Mouse (Mus musculus) splenic B cell, adult 2 months (primary cell): ENCODE measurements around the gene Prr29.

Experiments
- DNase-seq: peaks from one replicate; pipeline ENCODE4 v3.0.0-alpha.2; 2011; ENCODE audit warnings: low read depth, low spot score
- H3K27me3 ChIP-seq: 2 replicates; pipeline ENCODE4 v1.6.1; 2012; ENCODE audit warnings: mild to moderate bottlenecking, low read length, moderate library complexity, mixed read lengths; ENCODE audit not compliant: control insufficient read depth, poor library complexity, insufficient read depth, severe bottlenecking
- H3K36me3 ChIP-seq: 2 replicates; pipeline ENCODE4 v1.6.1; 2012; ENCODE audit warnings: mild to moderate bottlenecking, low read length, moderate library complexity, mixed read lengths; ENCODE audit not compliant: control insufficient read depth, poor library complexity, insufficient read depth, severe bottlenecking

The Prr29 gene

DNA sequence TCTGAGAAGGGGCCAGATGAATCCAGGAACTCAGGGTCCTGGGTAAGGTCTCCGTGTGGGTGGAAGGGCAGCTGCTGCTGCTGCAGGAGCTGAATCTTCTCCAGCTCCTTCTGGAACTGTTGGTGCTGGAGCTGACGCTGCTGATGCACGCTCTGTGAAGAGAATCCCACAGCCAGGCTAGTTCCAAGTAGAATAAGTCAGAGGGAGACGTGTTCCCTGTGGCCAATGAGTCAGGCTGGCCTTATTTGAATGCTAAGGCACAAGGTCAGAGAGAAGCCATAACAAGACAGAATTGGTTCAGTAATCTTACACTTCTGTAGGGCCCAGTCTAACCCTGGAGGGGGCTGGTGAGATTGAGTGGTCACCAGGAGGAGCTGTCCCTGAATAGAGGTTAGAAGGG, 44.7 kb downstream of the Prr29 start:
- DNase-seq, result no peak
- Histone ChIP-seq H3K27me3 (no peaks in the 10 kb centered on the region), H3K36me3 (peaks cover 2% of the 10 kb centered on the region)

DNA sequence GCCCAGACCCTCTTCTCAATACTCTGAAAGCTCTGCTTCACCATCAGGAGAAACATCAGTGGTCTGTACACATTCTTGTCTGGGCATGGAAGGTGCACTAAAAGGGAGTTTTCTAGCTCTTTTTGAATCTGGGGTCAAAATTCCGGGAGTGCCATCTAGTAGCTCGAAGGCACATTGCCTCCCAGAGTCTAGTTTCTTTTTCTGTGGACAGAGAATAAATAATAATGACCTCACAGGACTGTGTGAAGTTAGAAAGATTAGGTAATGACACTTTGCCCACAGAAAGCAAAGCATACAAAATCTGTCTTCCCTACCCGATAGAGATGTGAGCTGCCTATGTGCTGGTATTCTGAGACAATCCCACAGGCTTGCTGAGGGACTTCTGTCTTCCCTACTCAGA, 45.2 kb downstream of the Prr29 start:
- H3K36me3 ChIP-seq, result peaks cover 2% of the 10 kb centered on the region
- DNase-seq, result no peak
- H3K27me3 ChIP-seq, result no peaks in the 10 kb centered on the region

DNA sequence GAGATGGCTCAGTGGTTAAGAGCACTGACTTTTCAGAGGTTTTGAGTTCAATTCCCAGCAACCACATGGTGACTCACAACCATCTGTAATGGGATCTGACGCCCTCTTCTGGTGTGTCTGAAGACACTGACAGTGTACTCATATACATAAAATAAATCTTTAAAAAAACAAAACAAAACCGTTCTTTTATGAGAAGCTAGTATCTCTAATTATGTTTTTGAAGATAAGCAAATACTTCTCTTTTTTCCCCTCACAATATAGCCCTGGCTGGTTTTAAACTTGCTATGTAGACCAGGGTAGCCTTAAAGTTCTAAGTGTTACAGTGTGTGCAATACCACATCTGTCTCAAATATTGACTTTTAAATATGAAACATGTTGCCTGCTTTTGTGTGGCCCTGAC, 45.9 kb downstream of the Prr29 start:
- no peaks in the 10 kb centered on the region for H3K27me3 ChIP-seq
- peaks cover 2% of the 10 kb centered on the region for H3K36me3 ChIP-seq
- DNase-seq, result no peak

DNA sequence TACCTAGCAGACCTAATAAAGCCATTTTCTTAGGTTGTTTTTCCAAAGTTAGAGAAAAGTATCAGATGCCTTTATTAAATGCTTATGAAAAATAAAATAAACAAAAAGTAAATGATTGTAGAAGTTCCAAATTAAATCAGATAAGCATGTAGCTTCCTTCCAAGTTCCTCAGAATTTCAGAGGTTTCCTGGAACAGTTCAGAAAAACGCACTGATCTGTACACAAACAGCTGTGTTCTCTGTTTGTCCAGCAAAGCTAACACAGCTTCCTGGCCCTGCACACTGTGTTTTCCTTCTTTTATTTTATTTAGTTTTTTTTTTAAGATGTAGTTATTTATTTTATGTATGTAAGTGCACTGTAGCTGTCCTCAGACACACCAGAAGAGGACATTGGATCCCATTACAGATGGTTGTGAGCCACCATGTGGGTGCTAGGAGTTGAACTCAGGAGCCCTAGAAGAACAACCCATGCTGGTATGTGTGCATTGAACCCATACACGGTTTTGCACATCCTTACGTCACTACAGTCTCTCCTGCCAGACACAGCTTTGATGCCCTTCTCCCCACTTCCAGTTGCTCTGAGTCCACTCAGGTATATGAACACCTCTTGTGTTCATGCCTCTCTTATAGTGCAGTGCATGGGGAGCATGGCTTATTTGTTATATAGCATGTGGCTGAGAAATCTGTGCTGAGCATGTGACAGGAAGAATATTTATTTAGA, 47.5 kb downstream of the Prr29 start:
- DNase-seq, result no peak
- no peaks in the 10 kb centered on the region for H3K27me3 ChIP-seq
- H3K36me3 ChIP-seq, result no peaks in the 10 kb centered on the region

DNA sequence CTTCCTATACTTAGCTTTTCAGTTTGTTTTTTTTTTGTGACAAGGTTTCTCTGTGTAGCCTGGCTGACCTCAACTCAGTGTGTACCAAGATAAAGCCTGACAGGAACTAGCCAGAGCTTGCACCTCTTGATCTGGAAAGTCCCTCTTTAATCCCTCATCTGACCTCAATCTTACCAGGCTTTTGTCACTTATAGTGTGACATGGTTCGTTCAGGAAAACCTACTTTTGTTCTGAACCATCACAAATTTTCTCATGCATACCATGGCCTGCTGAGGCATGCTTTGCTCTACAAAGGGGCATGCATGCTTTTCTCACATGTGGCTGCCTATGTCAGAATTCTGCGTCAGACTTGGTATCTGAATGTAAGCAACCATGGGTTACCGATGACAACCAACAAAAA, 51.1 kb downstream of the Prr29 start:
- DNase-seq, result no peak
- Histone ChIP-seq H3K27me3 (no peaks in the 10 kb centered on the region), H3K36me3 (no peaks in the 10 kb centered on the region)

DNA sequence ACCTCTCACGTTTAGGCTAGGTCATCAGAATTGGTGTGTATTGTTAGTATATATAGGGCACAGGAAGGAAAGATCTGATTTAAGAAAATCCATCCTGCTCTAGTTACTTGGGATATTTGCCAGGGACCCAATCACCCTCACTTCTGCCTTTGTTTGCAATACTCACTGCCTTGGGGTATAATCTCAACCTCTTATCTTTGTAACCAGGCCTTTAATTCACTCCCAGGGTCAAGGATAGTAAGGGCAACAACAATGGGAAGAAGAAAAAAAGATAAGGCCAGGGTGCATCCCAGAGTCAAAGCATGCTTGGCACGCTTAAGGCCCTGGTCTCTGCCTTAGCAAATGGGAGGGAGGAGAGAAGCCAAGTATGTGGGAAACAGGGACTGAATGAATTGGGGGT, 52.6 kb downstream of the Prr29 start:
- Histone ChIP-seq H3K36me3 (no peaks in the 10 kb centered on the region), H3K27me3 (no peaks in the 10 kb centered on the region)
- DNase-seq, result no peak

DNA sequence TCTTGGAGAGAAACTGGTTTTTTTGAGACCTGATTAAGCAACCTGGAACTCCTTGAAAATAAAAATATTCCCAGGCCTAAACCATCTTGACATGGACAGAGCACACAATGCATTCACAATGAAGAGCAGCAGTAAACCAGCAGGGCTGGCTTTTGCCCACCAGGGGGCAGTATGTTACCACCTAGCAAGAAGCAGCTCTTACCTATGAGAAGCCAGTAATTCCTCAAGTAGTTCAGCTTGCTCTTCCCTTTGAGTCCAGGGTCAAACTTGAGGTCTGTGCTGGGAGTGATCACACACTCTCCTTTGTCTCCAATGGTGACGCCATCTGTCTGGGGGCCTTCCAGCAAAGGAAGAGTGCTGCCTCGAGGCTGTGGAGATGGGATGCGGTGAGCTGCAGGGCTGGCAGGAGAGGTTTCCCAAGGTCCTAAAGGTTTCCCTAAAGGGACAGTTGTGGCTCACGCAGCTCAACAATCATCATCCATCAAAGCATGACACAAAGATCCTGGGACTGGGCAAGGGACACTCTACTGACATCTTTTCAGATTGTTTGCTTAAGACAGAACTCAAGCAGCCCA, 53.4 kb downstream of the Prr29 start:
- no peaks in the 10 kb centered on the region for H3K36me3 ChIP-seq
- no peaks in the 10 kb centered on the region for H3K27me3 ChIP-seq
- DNase-seq, result peak; percentile 94

DNA sequence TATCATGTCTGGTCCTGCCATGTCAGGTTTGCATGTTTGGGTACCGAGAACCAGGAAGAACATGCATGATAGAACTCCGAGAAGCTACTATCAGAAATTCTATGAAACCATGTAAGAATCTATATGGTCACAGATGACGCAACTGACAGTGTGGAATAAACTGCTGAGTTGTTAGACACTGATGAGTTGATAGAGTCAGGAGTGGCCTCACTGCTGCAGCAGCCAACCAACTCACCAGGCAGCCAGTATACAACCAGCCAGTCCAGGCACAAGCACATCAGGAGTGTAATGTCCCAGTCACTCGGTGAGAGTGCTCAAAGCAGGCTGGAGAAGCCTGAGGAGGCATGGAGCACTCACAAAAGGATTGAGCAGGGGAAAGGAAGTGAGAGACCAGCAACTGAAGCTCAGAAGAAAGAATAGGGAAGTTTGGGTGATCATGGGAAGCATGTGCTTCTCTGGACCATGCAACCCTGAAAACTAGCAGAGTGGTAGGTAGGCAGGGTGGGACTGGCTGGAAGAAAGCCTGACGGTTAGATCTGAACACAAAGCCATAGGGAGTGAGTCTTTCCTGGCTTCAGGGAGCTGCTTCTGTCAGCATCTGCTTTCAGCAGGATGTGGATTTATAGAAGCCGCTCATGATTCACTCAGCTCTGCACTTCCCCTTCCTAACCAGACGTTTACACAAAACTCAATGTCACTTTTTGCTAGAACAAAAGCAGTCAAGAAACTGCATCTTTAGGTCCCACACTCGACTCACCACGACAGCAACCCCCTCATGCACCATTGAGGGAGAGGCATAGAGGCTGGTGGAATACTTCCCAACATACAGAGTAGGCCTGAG, 54.2 kb downstream of the Prr29 start:
- no peaks in the 10 kb centered on the region for H3K27me3 ChIP-seq
- DNase-seq, result peak; percentile 47

DNA sequence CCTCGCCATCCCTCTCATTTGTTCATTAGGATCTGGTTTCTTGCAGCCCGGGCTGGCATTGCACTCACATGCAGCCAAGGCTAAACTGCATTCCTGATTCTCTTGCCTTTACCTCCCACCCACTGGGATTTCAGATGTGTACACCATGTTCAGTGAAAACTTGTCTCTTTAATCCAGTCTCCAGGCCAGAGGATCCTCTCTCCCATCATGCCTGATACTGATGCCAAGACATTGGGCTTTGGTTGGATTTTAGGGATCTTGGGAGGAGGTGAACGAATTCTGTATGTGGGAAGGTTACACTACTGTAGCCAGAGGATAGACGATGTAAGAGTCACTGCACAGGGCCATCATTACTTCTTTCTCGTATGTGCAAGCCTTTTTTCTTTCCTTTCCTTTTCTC, 59.9 kb downstream of the Prr29 start:
- H3K36me3 ChIP-seq, result no peaks in the 10 kb centered on the region
- H3K27me3 ChIP-seq, result no peaks in the 10 kb centered on the region
- no peak for DNase-seq

More for the DNA sequence above, 54.2 kb downstream of the Prr29 start:
- no peaks in the 10 kb centered on the region for H3K36me3 ChIP-seq

DNA sequence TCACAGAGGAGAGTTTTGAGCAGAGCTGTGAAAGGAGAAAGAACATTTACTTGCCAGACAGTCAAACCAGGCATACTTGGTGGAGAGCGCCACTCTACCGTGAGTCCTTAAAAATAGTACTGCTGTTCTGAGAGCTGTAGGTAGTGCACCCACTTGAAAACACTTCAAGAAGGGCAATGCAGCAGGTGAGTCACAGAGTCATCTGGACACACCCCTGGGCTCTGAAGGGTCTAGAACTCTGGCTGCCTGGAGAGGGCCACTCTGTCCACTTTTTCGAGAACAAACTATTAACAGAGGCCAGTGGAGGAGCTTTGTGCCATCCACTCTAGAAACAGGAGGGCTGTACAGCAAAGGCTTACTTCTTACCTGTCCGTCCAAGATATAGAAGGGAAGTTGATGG, 61.2 kb downstream of the Prr29 start:
- no peak for DNase-seq

More for the DNA sequence above, 61.2 kb downstream of the Prr29 start:
- H3K36me3 ChIP-seq, result no peaks in the 10 kb centered on the region
- H3K27me3 ChIP-seq, result no peaks in the 10 kb centered on the region
